Mouse (Mus musculus): ENCODE results near the gene Cecr2.
"Not testable (repeated sequence)": the region's sequence is repeated elsewhere in the genome, so short reads cannot be mapped to it uniquely, and the experiment has no call there.

Cecr2 gene

GRCm38 (mm10) chr6:120773149-120773628 lies 107.0 kb downstream of the Cecr2 start, which contains the start of gene Slc25a18:
Gene Slc25a18 (plus strand): TSS chr6:120773578.
- DNase-seq (ENCODE audit: low spot score in 2 of 2): no peak

DNA sequence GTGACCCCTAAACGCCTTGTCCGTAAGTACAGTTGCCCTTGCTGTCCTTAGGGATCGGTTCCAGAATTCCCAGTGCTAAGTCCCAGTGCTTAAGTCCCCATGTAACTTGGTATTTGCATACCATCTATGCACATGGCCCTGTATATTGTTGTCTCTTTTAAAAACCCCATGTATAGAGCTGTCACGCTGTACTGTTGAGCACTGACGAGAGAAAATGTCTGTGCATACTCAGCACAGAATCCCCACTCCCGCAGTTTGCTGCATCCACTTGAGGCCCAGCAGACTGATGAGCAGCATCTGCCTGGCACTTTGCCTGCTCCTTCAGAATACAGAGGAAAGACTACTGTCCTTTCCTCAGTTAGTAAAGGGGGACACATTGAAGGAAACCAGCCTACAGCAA lies 107.6 kb downstream of the Cecr2 start:
- no peak for DNase-seq (ENCODE audit: low spot score in 2 of 2)

DNA sequence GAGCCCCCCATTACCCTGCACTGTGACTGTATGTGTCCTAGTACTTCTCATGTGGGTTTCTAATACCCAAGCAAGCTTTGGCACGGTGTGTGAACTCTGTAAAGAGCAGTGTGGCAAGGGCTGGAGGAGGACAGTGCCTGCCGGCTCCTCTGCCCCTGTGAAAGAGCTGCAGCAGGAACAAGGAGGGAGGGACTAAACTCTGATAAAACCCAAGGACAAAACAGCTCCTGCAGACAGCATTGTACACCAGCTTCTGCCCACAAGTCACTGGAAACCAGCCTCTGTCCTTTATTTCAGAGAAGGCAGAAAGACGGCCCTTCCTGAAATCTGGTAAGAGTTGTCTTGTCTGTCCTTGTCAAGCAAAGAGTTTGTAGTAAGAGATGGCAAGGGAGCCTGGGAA lies 110.1 kb downstream of the Cecr2 start:
- DNase-seq (ENCODE audit: low spot score in 2 of 2): no peak

DNA sequence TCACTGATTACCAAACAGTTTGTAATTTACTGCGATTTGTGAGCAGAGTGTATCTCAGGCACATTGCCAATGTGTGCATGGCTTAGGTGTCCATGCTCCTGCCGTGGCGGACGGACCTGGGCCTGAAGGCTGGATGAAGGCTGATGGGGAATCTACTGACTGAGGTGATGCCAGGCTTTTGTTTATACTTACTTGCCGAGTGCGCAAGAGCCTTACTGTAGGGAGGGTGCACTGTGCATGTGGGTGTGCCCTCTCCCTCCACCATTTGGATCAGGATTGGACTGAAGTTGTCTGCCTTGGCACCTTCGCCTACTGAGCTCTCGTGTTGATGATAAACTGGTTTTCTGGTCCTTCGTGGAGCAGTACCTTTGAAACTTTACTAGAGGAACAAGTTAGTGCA lies 111.4 kb downstream of the Cecr2 start:
- no peak for DNase-seq (ENCODE audit: low spot score in 2 of 2)

DNA sequence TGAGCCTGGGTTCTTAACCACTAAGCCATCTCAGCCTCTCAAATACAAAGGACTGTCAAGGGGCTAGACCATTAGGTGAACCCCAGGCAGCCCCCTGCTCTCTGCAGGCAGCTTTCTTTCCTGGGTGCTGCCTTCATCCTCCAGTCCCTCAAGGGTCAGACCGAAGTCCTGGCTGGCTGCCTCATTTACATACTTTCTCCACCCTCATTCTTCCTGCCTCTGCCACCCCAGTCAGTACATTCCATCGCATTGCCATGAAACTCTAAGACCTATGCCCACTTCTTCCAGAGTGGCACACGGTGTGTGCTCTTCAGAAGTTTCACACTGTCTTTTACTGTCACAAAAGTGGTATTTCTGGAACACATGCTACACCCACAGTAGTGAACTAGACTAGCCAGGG lies 112.1 kb downstream of the Cecr2 start:
- no peak for DNase-seq (ENCODE audit: low spot score in 2 of 2)

DNA sequence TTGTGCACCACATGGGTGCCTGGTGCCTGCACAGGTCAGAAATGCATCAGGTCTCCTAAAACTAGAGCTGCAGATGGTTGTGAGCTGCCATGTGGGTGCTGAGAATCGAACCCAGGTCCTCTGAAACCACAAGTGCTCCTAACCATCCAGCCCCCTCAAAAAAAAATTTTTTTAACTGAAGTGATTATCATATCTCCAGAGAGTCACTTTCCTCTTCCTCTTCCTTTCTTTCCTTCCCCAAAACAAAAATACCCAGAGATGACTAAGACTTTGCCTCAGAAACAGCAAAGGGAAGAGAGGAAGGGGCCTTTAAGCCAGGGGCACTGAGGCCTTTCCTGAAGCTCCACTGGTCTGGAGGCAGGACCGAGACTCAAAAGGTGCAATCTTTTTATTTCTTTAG lies 116.8 kb downstream of the Cecr2 start:
- DNase-seq (ENCODE audit: low spot score in 2 of 2): no peak

GRCm38 (mm10) chr6:120784351-120784750 lies 118.2 kb downstream of the Cecr2 start:
- DNase-seq (ENCODE audit: low spot score in 2 of 2): no peak

DNA sequence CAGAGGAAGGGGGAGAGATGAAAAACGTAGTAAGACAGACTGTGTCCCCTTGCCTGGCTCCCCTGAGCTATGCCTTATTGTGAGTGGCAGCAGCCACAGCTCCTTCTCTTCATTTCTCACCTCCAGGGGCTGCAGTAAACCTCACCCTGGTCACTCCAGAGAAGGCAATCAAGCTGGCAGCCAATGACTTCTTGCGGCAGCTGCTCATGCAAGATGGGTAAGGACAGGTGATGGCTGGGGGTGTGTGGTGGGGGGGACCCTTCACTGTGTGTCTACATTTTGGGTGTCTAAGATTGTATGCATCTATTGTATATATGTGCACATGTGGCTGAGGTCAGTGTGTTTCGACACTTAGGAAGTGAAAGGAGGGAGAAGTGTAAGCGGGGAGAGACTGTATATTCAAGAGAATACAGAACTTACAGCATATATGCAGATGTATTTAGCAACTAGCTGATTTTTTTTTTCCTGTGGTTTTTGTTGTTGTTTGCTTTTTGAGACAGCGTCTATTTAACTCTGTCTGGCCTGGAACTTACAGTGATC lies 122.0 kb downstream of the Cecr2 start:
- DNase-seq (ENCODE audit: low spot score in 2 of 2): no peak

GRCm38 (mm10) chr6:120788904-120789303 lies 122.7 kb downstream of the Cecr2 start:
- DNase-seq (ENCODE audit: low spot score in 2 of 2): no peak

DNA sequence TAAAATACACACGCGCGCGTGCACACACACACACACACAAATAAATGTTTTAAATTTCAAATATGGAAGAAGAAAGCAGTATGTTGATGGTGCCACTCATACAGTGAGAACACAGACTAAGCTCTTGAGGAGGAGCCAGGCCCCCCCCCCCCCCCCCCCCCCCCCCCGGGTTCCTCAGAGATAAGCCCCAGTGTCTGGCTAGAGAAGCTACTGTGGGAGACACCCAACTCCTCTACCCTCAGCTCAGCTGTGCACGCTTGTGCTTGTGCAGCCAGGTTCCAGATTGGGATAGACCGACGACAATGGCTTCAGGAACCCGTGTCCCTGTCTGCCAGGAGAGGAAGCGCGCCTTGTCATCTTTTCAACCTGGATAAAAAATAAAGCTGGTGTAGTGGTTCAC lies 124.0 kb downstream of the Cecr2 start:
- no peak for DNase-seq (ENCODE audit: low spot score in 2 of 2)

DNA sequence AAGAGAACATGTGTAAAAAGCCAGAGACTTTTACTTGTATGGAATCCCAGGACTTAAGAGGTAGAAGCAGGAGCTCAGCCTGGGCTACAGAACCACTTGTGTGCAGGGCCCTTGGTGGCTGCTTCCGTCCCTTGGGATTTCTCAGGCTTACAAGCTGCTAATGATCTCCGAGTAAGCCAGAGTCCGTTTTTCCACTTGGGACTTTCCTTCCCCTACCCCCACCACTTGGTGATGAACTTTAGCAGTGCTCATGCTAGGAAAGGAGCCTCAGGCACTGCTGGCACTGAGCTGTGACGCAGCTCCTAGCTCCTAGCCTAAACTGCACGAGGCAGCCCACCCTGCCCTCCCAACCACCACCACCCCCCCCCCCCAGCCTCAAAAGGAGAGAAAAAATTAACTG lies 124.5 kb downstream of the Cecr2 start:
- no peak for DNase-seq (ENCODE audit: low spot score in 2 of 2)

DNA sequence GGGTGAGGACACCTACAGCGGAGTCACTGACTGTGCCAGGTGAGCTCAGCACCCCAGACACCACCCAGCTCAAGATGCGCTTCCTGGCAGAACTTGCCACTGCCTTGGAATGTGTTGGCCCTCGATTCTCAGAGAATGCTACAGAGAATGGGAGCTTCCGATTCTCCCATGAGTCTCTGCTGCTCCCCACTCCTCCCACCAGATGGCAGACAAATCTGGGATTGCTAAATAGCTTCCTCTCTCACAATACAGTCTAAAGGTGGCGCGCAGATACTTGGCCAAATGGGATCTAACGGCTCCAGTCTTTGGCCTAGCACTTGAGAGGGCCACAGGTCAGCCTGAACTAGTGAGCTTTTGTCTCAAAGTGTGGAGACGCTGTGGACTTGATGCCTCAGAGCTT lies 126.8 kb downstream of the Cecr2 start:
- peak in 1 of 2 experiments; percentile 33 for DNase-seq (ENCODE audit: low spot score in 2 of 2)

GRCm38 (mm10) chr6:120795422-120796086 lies 129.4 kb downstream of the Cecr2 start:
- no peak for DNase-seq (ENCODE audit: low spot score in 2 of 2)

DNA sequence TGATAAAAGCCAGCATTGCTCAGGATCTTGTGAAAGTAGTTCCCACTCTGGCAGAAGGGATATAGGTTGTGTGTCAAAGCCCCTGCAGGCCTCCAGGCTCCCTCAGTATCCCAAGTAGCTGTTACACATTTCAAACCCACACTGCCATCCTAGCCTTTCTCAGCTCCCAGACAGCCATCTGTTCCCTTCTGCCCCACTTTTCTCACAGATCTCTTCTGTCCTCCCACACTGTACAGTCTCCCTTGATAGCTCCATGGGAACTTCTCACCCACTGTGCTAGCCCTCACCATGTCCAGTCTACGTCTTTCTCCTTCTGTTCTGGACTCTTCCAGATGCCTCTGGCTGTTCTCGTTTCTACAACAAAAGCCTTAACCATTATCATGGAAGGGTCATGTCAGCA lies 129.9 kb downstream of the Cecr2 start:
- peak in 1 of 2 experiments; percentile 74 for DNase-seq (ENCODE audit: low spot score in 2 of 2)

- peak in 1 of 2 experiments; percentile 61 for DNase-seq (ENCODE audit: low spot score in 2 of 2)
Observed at GRCm38 (mm10) chr6:120798019-120798418, 131.8 kb downstream of the Cecr2 start.

- no peak for DNase-seq (ENCODE audit: low spot score in 2 of 2)
Observed at GRCm38 (mm10) chr6:120798905-120799304, 132.7 kb downstream of the Cecr2 start.

DNA sequence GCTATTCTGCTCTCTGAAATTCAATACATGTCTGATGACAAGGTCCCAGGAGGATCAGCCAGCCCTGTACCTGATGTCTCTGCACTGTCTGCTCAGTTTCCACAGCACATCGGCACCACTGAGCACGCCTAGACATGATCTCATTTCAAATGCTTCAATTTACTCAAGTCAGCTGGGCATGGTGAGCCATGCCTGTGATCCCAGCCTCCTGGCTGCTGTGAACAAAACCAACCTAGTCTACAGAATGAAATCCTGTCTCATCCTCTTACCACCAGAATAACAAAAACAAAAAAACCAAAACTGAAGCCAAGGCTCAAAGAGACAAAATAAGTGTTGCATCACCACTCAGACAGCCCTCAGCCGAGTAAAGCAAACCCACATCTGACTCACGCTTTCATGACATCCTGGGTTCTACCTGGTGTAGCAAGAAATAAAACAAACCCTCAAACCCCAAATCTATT lies 133.4 kb downstream of the Cecr2 start:
- no peak for DNase-seq (ENCODE audit: low spot score in 2 of 2)

DNA sequence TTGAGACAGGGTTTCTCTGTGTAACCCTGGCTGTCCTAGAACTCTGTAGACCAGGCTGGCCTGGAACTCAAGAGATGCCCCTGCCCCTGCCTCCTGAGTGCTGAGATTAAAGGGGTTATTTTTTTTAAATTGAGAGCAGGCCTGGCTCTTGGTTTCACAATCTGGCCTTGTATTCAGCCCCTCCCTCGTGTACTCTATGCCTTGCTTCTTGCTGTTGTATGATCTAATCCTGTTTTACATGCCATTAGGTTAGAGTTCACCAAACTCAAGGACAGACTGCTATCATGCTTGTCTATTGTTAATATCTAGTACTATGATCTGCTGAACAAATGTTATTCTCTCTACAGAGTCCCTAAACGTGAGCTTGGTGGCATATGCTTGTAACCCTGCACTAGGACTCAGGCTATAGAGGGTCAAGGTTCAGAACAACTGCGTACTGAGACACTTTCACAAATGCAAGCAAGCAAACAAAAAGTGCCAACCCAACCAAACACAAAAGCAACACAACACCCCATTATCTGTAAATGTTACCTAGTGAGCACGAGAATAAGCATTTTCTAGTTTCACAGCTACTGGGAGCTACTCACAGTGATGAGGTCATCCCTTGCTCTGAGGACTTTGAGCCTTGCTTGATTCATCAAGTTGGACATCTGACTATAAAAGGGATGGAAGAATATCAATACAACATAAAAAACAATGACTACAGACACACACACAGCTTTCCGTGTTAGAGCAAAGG lies 141.0 kb downstream of the Cecr2 start:
- DNase-seq (ENCODE audit: low spot score in 2 of 2): no peak

GRCm38 (mm10) chr6:120807738-120808081 lies 141.5 kb downstream of the Cecr2 start:
- DNase-seq (ENCODE audit: low spot score in 2 of 2): no peak

GRCm38 (mm10) chr6:120811999-120812398 lies 145.8 kb downstream of the Cecr2 start:
- not testable (repeated sequence) for DNase-seq (ENCODE audit: low spot score in 2 of 2)

- no peak for DNase-seq (ENCODE audit: low spot score in 2 of 2)
Observed at GRCm38 (mm10) chr6:120819294-120819693, 153.1 kb downstream of the Cecr2 start.

GRCm38 (mm10) chr6:120820144-120820543 lies 154.0 kb downstream of the Cecr2 start:
- DNase-seq (ENCODE audit: low spot score in 2 of 2): no peak
